Mouse (Mus musculus) ES-CJ7 (cell line): ENCODE measurements around the gene Fbxo34.
"Not testable (repeated sequence)": the region's sequence is repeated elsewhere in the genome, so short reads cannot be mapped to it uniquely, and the experiment has no call there.

Experiments
- DNase-seq: peaks from one replicate; pipeline ENCODE4 v3.0.0; 2011; ENCODE audit warnings: low read depth, low spot score

Fbxo34 gene

GRCm38 (mm10) chr14:47516755-47517154 is 66.5 kb downstream of the Fbxo34 start:
- DNase-seq, result no peak

GRCm38 (mm10) chr14:47518619-47519018 is 68.4 kb downstream of the Fbxo34 start:
- DNase-seq, result no peak

- no peak for DNase-seq
These were observed 70.7 kb downstream of the Fbxo34 start for GRCm38 (mm10) chr14:47520751-47521449.

- DNase-seq, result no peak
These were observed 71.4 kb downstream of the Fbxo34 start for GRCm38 (mm10) chr14:47521609-47522008.

GRCm38 (mm10) chr14:47522301-47522700 is 72.1 kb downstream of the Fbxo34 start:
- no peak for DNase-seq

- no peak for DNase-seq
These were observed 75.2 kb downstream of the Fbxo34 start for GRCm38 (mm10) chr14:47525374-47525773.

- no peak for DNase-seq
These were observed 75.6 kb downstream of the Fbxo34 start for GRCm38 (mm10) chr14:47525861-47526260.

- DNase-seq, result no peak
These were observed 77.6 kb downstream of the Fbxo34 start for GRCm38 (mm10) chr14:47527833-47528232.

- no peak for DNase-seq
These were observed 78.1 kb downstream of the Fbxo34 start for GRCm38 (mm10) chr14:47528293-47528692.

- DNase-seq, result peak; percentile 79
These were observed 78.8 kb downstream of the Fbxo34 start for GRCm38 (mm10) chr14:47529019-47529418.

GRCm38 (mm10) chr14:47529592-47529991 is 79.4 kb downstream of the Fbxo34 start:
- DNase-seq, result not testable (repeated sequence)

- DNase-seq, result peak; percentile 37
These were observed 82.3 kb downstream of the Fbxo34 start for GRCm38 (mm10) chr14:47532496-47532895.

- DNase-seq, result peak; percentile 76
These were observed 83.3 kb downstream of the Fbxo34 start for GRCm38 (mm10) chr14:47533365-47534175.

- no peak for DNase-seq
These were observed 83.9 kb downstream of the Fbxo34 start for GRCm38 (mm10) chr14:47534176-47534525.

- DNase-seq, result no peak
These were observed 84.9 kb downstream of the Fbxo34 start for GRCm38 (mm10) chr14:47535096-47535495.

GRCm38 (mm10) chr14:47541325-47541948 is 91.2 kb downstream of the Fbxo34 start:
- no peak for DNase-seq

- DNase-seq, result no peak
These were observed 92.1 kb downstream of the Fbxo34 start for GRCm38 (mm10) chr14:47542283-47542682.

GRCm38 (mm10) chr14:47544286-47544685 is 94.1 kb downstream of the Fbxo34 start:
- DNase-seq, result no peak

- DNase-seq, result no peak
These were observed 94.7 kb downstream of the Fbxo34 start for GRCm38 (mm10) chr14:47544877-47545276.

GRCm38 (mm10) chr14:47551668-47552067 is 101.4 kb downstream of the Fbxo34 start:
- DNase-seq, result no peak

GRCm38 (mm10) chr14:47553380-47553779 is 103.2 kb downstream of the Fbxo34 start:
- DNase-seq, result peak; percentile 34

- DNase-seq, result no peak
These were observed 104.0 kb downstream of the Fbxo34 start for GRCm38 (mm10) chr14:47554236-47554635.

GRCm38 (mm10) chr14:47555225-47555624 is 105.0 kb downstream of the Fbxo34 start:
- DNase-seq, result no peak
